Mouse (Mus musculus) CH12.LX (cell line): Measurements from ENCODE around the gene Tnfrsf19.
A peak's percentile ranks its signal among the peaks of the same experiment; 100 is the strongest.

ENCODE experiments used
- CTCF ChIP-seq, 2 experiments: IDR thresholded peaks in 1 of 2; conservative IDR thresholded peaks in 1 of 2; 2 replicates each; pipeline ENCODE4 v1.5.1; 2011 to 2012; ENCODE audit warnings: low read depth in 2 of 2, low read length in 2 of 2, improper control_type of control experiment in 1 of 2, inconsistent platforms in 1 of 2, mild to moderate bottlenecking in 1 of 2, moderate library complexity in 1 of 2
- E2F4 ChIP-seq: IDR thresholded peaks from 2 replicates; pipeline ENCODE4 v1.6.1; 2011; ENCODE audit warnings: low read depth, low read length, improper control_type of control experiment; ENCODE audit not compliant: insufficient replicate concordance
- ELF1 ChIP-seq: IDR thresholded peaks from 2 replicates; pipeline ENCODE4 v1.6.1; 2014; ENCODE audit warnings: low read depth, mild to moderate bottlenecking, inconsistent platforms, low read length, improper control_type of control experiment
- EP300 ChIP-seq: IDR thresholded peaks from 2 replicates; pipeline ENCODE4 v1.6.1; 2011; ENCODE audit warnings: low read length, improper control_type of control experiment
- GABPA ChIP-seq: IDR thresholded peaks from 2 replicates; pipeline ENCODE4 v1.6.1; 2012; ENCODE audit warnings: low read depth, low read length, improper control_type of control experiment, inconsistent platforms; ENCODE audit not compliant: insufficient replicate concordance
- JUND ChIP-seq: conservative IDR thresholded peaks from 2 replicates; pipeline ENCODE4 v1.6.1; 2011; ENCODE audit warnings: low read depth, low read length, improper control_type of control experiment
- MEF2A ChIP-seq: IDR thresholded peaks from 2 replicates; pipeline ENCODE4 v1.6.1; 2014; ENCODE audit warnings: low read depth, mild to moderate bottlenecking, inconsistent platforms, low read length, improper control_type of control experiment, borderline replicate concordance
- NRF1 ChIP-seq: IDR thresholded peaks from 2 replicates; pipeline ENCODE4 v1.6.1; 2014; ENCODE audit warnings: low read depth, mild to moderate bottlenecking, inconsistent platforms, low read length, improper control_type of control experiment, moderate library complexity
- POLR2A ChIP-seq: IDR thresholded peaks from 2 replicates; pipeline ENCODE4 v1.6.1; 2011; ENCODE audit warnings: low read depth, mild to moderate bottlenecking, improper control_type of control experiment, low read length
- RAD21 ChIP-seq: IDR thresholded peaks from 2 replicates; pipeline ENCODE4 v1.6.1; 2011; ENCODE audit warnings: low read depth, mild to moderate bottlenecking, low read length, improper control_type of control experiment, moderate library complexity
- TBP ChIP-seq: conservative IDR thresholded peaks from 2 replicates; pipeline ENCODE4 v1.6.1; 2011; ENCODE audit warnings: low read depth, low read length, improper control_type of control experiment
- UBTF ChIP-seq: IDR thresholded peaks from 2 replicates; pipeline ENCODE4 v1.6.1; 2012; ENCODE audit warnings: low read depth, mild to moderate bottlenecking, inconsistent platforms, low read length, improper control_type of control experiment, moderate library complexity
- ZKSCAN1 ChIP-seq: IDR thresholded peaks from 2 replicates; pipeline ENCODE4 v1.6.1; 2012; ENCODE audit warnings: low read depth, inconsistent platforms, low read length, improper control_type of control experiment, borderline replicate concordance

GRCm38 (mm10) chr14:60935705-60936104 lies 110.6 kb downstream of the Tnfrsf19 start:
- TF ChIP-seq NRF1 (no peak), POLR2A (no peak), ELF1 (no peak), CTCF (conservative IDR thresholded peaks at IDR 0.05 in 1 of 2, IDR thresholded peaks at IDR 0.05 in 1 of 2; ENCODE audit: low read depth in 2 of 2, low read length in 2 of 2) (no peak), RAD21 (no peak), E2F4 (no peak), EP300 (no peak), ZKSCAN1 (no peak), GABPA (0 out of 2 replicates have a peak, but pooled peaks have one; percentile 26), JUND (peak; percentile 57), TBP (no peak), UBTF (no peak), MEF2A (no peak)
